Mouse (Mus musculus) small intestine, adult 2 months (tissue): ENCODE results near the gene Clec14a.

Source experiments
- CTCF ChIP-seq: fragments of 200-500 bp; IDR thresholded peaks from 2 replicates; pipeline ENCODE4 v1.5.1; 2012; ENCODE audit warnings: low read depth, mild to moderate bottlenecking, control low read depth, inconsistent platforms, low read length, moderate library complexity, mixed read lengths; ENCODE audit not compliant: insufficient replicate concordance, insufficient read length; ENCODE audit errors: extremely low read depth
- POLR2A ChIP-seq: fragments of 200-500 bp; IDR thresholded peaks from 2 replicates; pipeline ENCODE4 v1.6.1; 2012; ENCODE audit warnings: low read depth, mild to moderate bottlenecking, control low read depth, inconsistent platforms, low read length, moderate library complexity

DNA sequence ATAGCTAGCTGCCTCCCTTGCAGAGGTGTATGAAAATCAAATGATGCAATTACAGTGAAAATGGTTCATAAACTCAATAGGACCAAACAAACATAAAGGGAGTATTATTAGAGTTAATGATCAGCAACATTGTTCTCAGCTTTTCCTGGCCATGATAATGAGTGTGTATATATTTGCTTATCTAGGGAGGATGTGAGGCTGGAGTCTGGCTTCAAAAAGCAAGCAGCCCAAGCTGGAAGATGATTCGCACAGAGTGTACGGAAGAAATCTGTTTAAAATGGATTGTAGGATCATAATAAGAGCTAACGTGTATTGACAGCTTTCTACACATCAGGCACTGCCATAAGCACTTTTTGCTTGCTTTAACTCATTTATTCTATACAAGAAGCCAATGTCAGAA lies 16.8 kb upstream of the Clec14a start:
- TF ChIP-seq CTCF (no peak), POLR2A (no peak)
